Mouse (Mus musculus) urinary bladder, postnatal 10 days (tissue): ENCODE results near the gene Slc27a5.
A peak's percentile ranks its signal among the peaks of the same experiment; 100 is the strongest.

Experiments used
- DNase-seq: peaks from one replicate; pipeline ENCODE4 v3.0.0; 2022; ENCODE audit warnings: low spot score

The Slc27a5 gene

DNA sequence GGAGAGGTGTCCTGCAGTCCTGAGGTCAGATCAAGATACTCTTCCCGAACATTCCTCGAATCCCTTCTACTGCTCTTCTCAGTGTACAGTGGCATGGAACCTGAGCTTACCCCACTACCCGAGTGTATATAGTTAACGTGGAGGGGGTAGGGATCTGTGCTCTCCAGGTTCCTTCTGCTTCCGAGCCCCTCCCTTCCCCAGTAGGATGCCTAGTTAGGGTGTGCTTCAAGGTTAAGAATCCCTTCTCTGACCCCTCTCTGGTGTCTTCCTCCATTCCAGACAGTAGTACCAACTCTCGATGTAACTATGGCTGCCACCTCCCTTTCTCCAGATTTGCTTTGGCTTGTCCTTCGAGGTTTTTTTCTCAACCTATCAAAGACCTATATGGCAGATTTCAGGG lies 17.7 kb downstream of the Slc27a5 start:
- no peak for DNase-seq

DNA sequence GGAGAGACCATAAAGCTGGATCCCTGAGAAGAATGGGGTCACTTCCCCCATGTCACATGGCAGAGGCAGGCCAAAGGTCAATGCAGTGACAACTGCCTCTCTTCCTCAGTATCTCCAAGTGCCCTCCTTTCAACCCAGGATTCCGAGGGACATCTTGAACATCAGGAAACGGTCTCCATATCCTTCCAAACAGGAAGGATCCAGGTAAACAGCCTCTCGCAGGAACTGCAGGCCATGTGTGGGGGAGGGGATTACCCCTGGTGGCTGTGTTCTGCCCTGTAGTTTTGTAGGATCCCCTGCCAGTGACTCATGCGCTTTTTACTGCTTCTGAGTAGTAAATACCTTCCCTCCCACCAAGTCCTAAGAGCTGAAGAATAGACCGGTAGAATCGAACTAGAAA lies 18.2 kb downstream of the Slc27a5 start:
- DNase-seq: no peak

DNA sequence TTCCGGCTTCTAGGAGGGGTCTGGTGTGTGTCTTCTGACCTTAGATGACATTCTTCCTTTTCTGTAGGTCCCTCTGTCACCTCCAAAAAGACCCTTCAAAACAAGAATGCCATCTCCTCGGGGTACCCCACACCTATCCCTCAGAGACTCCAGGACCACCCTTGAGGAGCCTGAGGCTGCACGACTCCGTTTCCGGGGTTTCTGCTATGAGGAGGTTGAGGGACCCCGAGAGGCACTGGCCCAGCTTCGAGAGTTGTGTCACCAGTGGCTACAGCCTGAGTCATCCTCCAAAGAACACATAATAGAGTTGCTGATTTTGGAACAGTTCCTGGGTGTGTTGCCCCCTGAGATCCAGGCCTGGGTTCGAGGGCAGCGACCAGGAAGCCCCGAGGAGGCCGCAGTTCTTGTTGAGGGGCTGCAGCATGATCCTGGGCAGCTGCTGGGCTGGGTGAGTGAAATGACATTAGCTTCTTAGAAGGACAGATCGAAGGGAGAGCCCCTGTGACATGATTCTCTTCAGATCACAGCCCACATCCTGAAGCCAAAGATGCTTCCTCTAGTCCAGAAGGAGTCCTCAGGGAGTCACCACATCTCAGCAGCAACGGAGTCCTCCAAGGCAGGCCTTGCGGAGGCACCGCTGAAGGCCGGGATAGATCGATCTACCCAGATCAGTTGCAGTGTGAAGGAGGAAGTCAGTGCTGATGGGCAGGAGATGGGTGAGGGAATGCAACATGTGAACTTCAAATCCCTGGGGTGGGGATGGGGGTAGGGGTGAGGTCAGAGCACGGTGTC lies 18.9 kb downstream of the Slc27a5 start:
- DNase-seq: no peak

DNA sequence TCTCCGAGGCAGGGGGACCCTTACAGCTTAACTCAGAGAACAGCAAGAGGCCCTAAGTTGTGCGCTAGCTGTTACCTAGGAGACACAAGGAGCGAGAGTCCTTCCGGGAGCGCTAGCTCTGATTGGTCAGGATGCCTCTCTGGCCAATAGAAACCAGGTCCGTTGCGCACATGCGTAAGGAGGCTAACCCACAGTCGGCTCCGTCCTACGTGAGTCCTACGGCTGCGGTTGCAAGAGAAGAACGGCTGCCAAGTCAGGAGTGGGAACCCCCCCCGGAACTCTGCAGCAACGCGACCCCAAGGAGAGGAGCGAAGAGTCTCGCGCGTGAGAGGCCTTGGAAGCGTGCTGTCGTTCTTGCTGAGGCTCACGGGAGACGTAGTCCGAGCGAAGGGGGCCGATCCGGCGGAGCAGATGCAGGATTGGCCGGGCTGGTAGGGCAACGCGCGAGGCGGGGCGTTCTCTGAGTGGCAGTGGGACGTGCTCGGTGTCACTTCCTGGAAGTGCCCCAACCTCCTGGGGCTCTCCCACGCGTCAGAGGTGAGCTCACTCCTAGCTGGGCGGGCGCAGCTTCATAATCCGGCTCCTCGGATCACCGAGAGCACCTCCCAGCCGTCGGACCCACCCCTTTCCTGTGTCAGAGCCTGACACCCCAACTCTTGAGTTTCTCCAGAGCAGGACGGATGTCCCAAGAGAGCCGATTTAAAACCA lies 20.2 kb downstream of the Slc27a5 start, which contains the start of gene Zfp446:
Zfp446 (plus strand) TSS at position 167 of the 708 bp plus-strand sequence.
- peak; percentile 97 for DNase-seq

DNA sequence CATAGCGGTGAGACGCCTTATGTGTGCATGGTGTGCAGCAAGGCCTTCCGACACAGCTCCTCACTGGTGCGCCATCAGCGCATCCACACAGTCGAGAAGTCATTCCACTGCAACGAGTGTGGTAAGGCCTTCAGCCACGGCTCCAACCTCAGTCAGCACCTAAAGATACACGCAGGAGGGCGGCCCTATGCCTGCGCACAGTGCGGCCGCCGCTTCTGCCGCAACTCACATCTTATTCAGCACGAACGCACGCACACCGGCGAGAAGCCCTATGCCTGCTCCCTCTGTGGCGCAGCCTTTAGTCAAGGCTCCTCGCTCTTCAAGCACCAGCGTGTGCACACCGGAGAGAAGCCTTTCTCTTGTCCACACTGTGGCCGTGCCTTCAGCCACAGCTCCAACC lies 27.1 kb downstream of the Slc27a5 start:
- no peak for DNase-seq

DNA sequence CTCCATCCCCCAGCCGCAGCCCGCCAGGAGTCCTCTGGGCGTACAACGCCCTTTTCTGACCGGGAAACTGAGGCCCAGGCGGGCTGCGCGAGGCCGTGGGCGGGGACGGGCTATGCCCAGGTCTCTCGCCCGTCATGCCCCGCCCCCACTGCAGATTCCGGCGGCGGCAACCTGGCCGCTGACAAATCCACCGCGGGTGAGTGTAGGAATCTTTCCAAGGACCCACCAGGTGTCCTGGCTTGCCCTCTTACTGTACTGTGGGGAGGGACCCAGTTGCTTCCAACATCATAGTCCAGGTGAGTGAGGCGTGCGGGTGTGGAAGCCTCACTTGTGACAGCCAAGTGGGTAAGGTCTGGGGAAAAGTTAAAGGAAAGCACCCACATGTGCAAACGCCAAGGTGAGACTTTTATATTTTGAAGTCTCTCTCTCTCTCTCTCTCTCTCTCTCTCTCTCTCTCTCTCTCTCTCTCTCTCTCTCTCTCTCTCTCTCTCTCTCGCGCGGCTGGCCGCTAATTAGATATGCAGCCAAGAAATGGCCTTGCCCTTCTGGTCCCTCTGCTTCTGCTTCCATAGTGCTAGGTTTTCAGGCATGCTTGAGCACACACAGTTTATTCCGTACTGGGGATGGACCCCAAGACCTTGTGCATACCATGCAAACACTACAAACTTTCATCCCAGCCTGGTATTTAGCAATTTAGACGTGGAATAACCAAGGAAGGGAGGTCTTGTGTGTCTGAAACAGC lies 31.7 kb downstream of the Slc27a5 start:
- DNase-seq: no peak

DNA sequence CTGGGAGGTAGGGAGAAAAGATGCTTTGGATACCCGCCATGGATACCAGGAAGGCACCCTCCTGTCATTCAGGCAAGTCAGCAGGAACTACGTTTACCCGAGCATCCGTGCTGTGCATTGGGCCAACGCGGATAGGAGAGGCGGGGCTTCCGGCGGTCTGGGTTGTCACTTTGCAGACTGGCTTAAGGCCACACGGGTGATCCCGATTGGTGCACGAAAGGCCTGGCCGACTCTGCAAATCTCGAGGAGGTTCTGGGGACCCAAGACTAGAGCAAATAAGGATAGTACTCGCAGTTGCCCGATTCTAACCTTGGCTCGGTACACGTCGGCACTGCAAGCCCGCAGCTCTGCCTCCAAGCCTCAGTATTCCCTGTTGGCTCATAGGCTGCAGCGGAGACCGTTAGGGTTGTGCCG lies 32.3 kb downstream of the Slc27a5 start, which contains the start of gene Zfp324:
Zfp324 (plus strand) TSS at position 161 of the 414 bp plus-strand sequence.
- DNase-seq: peak; percentile 48

DNA sequence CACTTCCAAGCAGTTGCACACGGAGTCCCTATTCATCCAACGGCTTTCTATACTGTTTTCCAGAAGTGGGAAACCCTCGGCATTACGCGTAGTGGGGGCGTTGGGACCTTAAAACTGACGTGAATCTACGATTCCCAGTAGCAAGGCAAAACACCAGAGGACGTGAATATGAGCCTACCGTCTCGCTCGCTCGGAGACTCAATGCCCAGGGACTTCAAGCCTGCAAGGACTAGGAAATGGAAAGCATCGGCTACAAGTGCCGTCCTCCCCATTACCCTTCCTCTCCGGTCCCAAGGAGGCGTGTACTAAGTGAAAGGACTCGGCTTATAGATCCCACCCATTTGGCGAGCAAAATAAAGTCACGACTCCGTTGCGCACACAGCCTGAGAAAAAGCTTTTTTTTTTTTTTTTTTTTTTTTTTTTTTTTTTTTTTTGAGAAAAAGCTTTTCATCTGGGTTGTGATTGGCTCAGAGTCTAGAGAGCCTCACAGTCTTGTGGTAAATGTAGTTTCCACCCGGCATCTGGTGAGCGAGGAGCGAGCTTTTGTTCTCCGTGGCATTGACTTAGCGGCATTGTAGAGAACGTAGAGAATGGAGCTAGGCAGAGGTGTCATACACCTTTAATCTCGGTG lies 36.4 kb downstream of the Slc27a5 start:
- DNase-seq: no peak

DNA sequence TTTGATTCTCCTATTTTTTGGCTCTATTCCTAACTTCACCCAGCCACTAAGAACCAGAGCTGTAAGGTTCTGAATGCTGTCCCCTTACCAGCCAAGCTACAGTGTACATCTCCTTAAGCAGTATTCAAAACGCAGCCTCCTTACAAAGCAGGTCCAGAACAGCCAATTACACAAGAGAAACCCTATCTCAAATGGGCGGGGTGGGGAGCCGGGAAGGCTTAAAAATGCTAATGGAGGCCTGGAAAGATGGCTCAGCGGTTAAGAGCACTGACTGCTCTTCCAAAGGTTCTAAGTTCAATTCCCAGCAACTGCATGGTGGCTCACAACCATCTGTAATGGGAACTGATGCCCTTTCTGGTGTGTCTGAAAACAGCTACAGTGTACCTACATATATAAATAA lies 38.3 kb downstream of the Slc27a5 start:
- no peak for DNase-seq

DNA sequence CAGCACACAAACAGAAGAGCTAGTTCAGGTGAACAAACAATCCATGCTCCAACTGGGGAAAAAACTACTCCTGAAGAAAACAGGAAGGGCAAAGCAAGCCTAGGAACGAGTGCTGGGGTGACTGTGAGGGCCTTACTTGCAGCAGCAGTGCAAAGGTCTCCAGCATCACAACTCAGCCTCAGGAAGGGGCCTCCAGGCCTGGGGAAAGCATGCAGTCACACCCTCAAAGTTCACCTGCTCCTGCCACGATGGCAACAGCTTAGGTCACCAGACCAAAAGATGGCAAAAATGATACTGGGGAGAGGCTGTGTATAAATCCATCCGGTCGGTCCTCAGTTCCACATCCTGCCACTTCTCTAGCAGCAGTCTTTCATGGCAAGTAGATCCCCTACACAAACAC lies 39.0 kb downstream of the Slc27a5 start:
- no peak for DNase-seq

DNA sequence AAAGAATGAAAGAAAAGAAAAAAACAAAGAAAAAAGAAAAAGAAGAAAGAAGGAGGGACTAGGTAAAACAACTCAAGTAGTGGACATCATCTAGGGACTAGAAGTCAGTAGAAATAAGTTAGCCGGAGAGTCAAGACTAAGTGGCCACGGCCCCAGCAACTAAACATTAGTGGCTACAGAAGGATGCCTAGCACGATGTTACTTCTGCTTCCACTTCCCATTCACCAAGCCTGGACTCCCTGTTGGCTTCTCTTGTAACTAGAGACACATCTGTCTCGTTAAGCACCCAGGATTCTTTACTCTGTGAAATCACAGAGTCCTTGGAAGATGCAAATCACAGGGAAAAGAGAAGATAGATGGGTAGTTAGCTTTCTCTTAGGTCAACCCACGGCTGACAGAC lies 40.5 kb downstream of the Slc27a5 start:
- no peak for DNase-seq

DNA sequence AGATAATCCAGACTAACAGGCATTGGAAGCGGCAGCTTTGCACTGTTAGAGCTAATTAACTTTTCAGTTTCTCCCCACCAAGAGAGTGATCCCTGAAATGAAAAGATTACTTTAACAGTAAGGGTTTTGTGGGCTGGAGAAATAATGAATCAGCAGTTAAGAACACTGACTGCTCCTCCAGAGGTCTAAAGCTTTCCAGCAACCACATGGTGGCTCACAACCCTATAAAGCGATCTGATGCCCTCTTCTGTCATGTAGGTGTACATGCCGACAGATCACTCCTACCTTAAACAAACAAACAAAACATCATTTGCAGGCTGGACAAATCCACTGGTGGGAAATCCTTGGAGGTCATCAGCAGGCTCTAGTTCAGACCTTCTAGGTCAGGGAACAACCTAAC lies 43.1 kb downstream of the Slc27a5 start:
- no peak for DNase-seq

DNA sequence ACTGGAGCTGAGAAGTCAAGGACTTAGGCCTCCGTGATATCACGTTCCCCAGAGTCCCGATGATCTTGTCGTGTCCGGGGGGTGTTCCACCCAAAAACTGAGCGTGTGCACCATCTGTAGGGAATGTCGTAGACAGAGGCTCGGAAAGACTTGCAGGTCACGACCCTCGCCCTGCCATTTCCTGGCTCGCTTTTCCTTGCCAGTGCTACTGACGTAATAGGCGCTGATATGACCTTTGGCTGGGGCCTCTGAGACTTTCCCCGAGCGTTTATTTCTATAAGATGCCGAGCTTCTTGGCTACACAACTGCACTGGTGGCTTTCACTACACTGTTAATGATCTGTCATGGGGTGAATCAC lies 48.1 kb downstream of the Slc27a5 start:
- DNase-seq: no peak

DNA sequence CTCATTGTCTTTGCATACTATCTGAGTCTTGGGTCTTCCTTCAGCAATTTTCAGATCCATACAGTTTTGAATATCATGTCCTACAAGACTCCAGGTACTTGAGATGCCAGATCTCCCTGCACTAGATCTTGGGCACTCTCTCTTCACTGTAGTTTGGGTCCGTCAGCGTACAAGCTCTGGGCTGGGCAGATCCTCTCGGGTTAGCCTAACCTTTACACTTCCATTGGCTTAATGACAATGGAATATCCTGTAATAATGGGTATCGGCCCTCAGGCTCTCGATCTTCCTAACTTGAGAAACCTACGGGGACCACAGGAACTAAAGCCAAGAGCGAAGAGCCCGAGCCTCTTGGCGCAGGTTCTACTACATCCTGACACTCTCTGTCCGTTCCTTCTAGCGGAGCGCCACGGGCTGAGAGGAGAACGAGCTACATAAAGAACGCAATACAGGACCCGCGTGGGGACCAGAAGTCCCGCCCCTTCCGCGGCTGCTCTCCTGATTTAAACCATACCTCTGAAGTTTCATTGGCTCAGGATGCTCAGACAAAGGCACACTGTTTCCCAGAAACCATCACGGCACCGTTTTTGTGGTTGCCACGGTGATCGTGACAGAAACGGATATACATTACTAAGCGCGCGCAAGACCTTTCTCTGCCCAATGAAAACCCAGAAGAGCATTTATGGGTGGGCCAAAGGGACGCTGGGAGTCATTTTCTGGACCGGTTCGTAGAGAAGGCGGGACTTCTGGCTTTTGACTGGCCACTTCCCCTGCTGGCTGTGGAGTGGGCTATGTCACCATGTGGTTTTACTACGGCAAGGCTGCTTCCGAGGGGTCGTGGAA lies 48.7 kb downstream of the Slc27a5 start:
- DNase-seq: peak; percentile 73

DNA sequence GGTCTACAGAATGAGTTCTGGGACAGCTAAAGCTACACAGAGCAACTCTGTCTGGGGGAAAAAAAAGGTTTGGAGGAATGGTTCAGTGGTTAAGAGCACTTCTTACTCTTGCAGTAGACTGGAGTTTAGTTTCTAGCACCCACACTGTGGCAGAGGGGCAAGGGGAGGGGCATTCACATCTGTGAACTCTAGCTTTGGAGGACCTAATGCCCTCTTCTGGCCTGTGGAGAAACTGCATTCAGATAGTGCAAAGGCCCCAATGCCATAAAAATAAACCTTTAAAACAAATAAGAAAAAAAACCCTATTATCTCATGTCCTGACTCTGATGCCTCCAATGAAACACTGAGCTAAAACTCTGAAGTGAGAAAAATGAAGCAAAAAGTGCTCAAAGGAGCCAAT lies 54.5 kb downstream of the Slc27a5 start:
- DNase-seq: no peak

DNA sequence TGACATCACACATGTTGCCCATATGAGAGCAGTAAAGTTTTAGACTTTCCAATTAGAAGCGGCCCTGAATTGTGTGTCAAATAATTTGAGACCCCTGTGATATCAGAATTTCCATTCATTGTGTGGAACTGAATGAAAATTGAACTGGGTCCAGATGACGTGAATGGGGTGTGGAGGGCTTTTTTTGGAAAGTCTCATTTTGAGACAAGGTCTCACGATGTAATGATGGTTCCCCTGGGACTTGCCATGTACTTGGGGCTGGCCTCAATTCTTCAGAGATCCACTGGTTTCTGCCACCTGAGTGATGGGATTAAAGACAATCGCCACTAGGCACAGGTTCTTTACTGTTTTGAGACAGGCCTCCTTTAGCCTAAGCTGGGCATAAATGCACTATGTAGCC lies 57.4 kb downstream of the Slc27a5 start:
- no peak for DNase-seq
